Mouse (Mus musculus) forebrain, embryonic 15.5 days (tissue): ENCODE measurements at regions not wholly inside any gene's neighbourhood (a gene's known extent, or its start where the extent isn't known, plus 50 kb on each side); places are given as distances from the start of the nearest gene placed in this dataset.

Experiments
- ATAC-seq: fragments of 200-750 bp; cut with Nextera tagmentation; replicated peaks from 2 replicates; pipeline ENCODE4 v1.8.0; 2017; ENCODE audit warnings: mild to moderate bottlenecking, moderate TSS enrichment, moderate library complexity
- H3K27ac ChIP-seq: fragments of 300-500 bp; sonication (generic); replicated peaks from 2 replicates; pipeline ENCODE4 v1.5.1; 2015; ENCODE audit warnings: mild to moderate bottlenecking, inconsistent platforms
- H3K27me3 ChIP-seq: fragments of 300-500 bp; sonication (generic); 2 replicates; pipeline ENCODE4 v1.6.1; 2015; ENCODE audit warnings: inconsistent platforms
- H3K36me3 ChIP-seq: fragments of 300-500 bp; sonication (generic); 2 replicates; pipeline ENCODE4 v1.6.1; 2015; ENCODE audit warnings: mild to moderate bottlenecking, inconsistent platforms
- H3K4me1 ChIP-seq: fragments of 300-500 bp; sonication (generic); 2 replicates; pipeline ENCODE4 v1.6.1; 2015; ENCODE audit warnings: inconsistent platforms
- H3K4me2 ChIP-seq: fragments of 300-500 bp; sonication (generic); replicated peaks from 2 replicates; pipeline ENCODE4 v1.6.1; 2015; ENCODE audit warnings: mild to moderate bottlenecking, inconsistent platforms
- H3K4me3 ChIP-seq: fragments of 300-500 bp; sonication (generic); 2 replicates; pipeline ENCODE4 v1.5.1; 2015; ENCODE audit warnings: mild to moderate bottlenecking, inconsistent platforms
- H3K9ac ChIP-seq: fragments of 300-500 bp; sonication (generic); replicated peaks from 2 replicates; pipeline ENCODE4 v1.6.1; 2015; ENCODE audit warnings: mild to moderate bottlenecking, inconsistent platforms
- H3K9me3 ChIP-seq: fragments of 300-500 bp; sonication (generic); 2 replicates; pipeline ENCODE4 v1.6.1; 2016; ENCODE audit warnings: inconsistent platforms
- WGBS: fragments of 180-500 bp; shearing (Covaris S2); methylation state at CpG from one replicate; pipeline ENCODE4 v1.1.7; 2015; ENCODE audit warnings: mixed read lengths; 5-methylcytosine and 5-hydroxymethylcytosine counted together

DNA sequence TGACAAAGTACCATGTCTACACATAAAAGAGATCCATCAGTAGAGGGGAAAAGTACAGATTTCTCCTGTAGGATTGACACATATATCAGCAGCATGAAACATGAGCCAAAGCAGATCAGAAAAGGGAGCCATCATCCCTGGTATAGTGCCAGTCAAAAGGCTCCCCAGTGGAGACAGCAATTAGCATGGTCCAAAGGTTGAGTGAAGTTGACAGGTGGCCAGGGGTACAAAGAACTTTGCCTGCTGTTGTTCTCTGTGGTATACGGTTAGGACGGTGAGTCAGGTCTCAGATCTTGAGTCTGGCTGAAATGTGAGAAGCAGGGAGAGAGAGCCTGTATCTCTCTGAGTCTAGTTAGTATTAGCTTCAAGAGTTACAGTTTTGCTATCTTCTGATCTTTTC, 324.7 kb upstream of the Lcorl start:
- no peak overlapping the region for H3K9ac ChIP-seq
- no peaks in the 10 kb centered on the region for H3K4me1 ChIP-seq
- H3K27me3 ChIP-seq, result no peaks in the 10 kb centered on the region
- no peak overlapping the region for H3K4me3 ChIP-seq
- no peaks in the 10 kb centered on the region for H3K9me3 ChIP-seq
- 34% methylated on average over 2 of the region's 2 CpGs for WGBS
- H3K4me2 ChIP-seq, result no peak overlapping the region
- no peak overlapping the region for H3K27ac ChIP-seq
- no peaks in the 10 kb centered on the region for H3K36me3 ChIP-seq
- ATAC-seq, result peak; percentile 72

DNA sequence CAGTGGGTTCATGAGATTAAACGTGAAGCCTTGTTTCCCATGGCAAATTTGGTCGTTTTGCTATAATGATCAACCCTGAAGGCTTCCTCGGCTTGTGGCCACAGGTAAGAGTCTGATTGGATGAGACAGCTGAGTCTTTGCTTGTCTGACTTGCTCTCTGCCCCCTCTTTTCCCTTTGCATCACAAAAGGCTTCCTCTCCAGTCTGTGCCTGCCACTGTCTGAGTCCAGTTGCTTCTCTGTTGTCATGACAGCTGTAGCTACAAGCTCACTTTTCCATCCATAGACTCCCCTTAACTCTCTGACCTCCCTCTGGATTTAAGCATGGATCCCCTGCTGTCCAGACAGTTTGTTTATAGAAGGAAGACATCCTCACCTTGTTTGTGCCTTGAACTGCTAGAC, 314.9 kb upstream of the Lcorl start:
- 38% methylated on average over 3 of the region's 3 CpGs for WGBS
- Histone ChIP-seq H3K27ac (no peak overlapping the region), H3K9ac (no peak overlapping the region), H3K36me3 (no peaks in the 10 kb centered on the region), H3K27me3 (no peaks in the 10 kb centered on the region), H3K4me1 (no peaks in the 10 kb centered on the region), H3K4me3 (no peak overlapping the region), H3K9me3 (no peaks in the 10 kb centered on the region), H3K4me2 (no peak overlapping the region)
- no peak for ATAC-seq

DNA sequence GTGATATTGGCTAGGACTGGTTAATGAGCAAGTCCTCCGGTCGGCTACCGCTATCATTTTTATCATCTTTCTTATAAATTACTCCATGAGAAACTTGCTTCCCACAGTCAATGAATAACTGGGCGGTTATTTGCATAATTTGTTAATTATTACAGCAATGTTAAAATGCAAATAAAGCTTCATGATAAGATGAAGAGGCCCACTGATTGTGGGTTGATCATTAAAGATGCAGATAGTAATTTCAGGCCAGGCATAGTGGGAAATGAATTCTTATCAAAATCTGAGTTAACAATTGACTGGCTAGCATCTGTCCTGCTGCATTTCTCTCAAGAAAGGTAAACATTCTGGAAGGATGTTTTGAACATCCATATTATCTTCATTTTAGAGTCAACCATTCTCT, 303.4 kb upstream of the Lcorl start:
- Histone ChIP-seq H3K4me1 (no peaks in the 10 kb centered on the region), H3K27ac (no peak overlapping the region), H3K9me3 (no peaks in the 10 kb centered on the region), H3K36me3 (no peaks in the 10 kb centered on the region), H3K4me2 (no peak overlapping the region), H3K9ac (no peak overlapping the region), H3K27me3 (no peaks in the 10 kb centered on the region), H3K4me3 (no peak overlapping the region)
- WGBS, result 78% methylated on average over 4 of the region's 4 CpGs
- ATAC-seq, result no peak

DNA sequence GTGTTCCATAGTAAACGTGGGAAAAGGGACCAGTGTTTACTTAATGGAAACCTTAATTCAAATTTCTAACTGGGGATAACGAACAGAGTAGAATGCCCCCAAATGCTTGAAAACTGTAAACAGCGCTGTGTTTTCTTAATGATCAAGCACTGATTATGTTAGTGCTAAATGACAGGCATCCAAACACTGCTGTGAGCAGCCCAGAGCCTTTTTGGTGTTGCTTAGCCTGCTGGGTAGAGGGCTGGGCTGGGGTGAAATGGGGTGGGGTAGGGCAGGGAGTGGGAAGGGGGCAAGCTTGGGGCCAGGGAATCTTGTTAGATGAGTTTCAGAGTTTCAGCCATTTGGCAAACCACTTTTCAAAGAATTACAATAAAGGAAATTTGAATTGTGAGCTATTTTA, 294.6 kb upstream of the Lcorl start:
- Histone ChIP-seq H3K27ac (no peak overlapping the region), H3K9me3 (no peaks in the 10 kb centered on the region), H3K4me2 (no peak overlapping the region), H3K9ac (no peak overlapping the region), H3K36me3 (no peaks in the 10 kb centered on the region), H3K27me3 (0 out of 2 replicates have a peak, but pooled peaks cover 3% of the 10 kb centered on the region), H3K4me1 (peaks cover 23% of the 10 kb centered on the region), H3K4me3 (no peak overlapping the region)
- ATAC-seq, result peak; percentile 88
- 7% methylated on average over 3 of the region's 3 CpGs for WGBS

DNA sequence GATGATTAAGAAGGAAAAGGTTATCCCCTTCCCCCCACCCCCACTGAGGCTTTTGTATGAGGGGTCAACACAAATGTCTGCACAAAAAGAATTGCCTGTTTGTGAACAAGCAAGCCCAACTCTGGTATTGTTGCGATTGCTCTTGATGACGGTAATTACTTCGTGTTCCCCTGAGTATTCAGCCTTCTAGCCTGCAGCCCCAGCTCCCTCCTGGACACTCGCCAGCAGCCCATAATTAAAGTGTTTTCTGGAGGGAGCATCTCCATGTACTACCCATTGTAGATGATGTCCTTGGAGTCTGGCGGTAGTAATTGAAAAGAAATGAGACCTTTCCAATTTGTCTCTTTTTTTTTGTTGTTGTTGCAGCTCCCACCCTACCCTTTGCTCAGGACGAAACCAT, 293.4 kb upstream of the Lcorl start:
- Histone ChIP-seq H3K4me1 (peaks cover 23% of the 10 kb centered on the region), H3K4me3 (no peak overlapping the region), H3K27me3 (0 out of 2 replicates have a peak, but pooled peaks cover 3% of the 10 kb centered on the region), H3K4me2 (0 out of 2 replicates have a peak overlapping the region, but pooled peaks have one; percentile 2), H3K36me3 (no peaks in the 10 kb centered on the region), H3K27ac (peak overlapping the region; percentile 20; the same call in 1 of the 2 replicates), H3K9ac (no peak overlapping the region), H3K9me3 (no peaks in the 10 kb centered on the region)
- 5% methylated on average over 6 of the region's 6 CpGs for WGBS
- peak; percentile 64 for ATAC-seq

DNA sequence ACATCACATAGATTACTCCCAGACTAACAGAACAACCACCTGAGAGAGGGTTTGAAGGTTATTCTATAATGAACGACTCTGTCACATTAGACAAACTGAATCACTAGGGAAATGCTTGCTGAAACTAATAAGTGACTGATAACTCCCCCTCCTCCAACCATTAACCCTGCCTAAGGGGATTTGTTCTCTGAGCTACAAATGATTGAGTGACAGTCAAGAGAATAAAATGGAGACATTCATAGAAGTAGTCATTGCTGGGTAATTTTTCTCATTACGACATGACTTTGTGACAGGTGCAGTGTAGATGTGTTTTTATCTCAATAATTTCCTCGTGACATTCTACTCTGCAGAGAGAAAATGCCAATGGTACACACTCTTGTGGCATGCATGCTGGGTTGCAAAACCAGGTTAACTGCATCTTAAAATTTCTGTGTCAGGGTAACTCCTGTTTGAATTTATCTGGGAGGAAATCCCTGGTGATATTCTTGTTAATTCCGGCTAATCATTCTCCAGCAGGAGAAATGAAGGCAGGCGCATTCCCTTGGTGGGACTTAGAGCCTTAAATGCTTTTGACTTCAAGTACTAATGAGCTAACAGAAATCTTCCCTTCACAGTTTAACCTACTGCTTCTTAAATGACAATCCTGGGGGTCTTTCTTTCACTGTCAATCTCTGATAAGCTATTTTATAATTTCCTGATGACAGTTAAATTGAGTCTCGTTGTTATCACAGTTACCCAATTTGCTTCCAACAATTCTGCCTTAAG, 292.6 kb upstream of the Lcorl start:
- Histone ChIP-seq H3K4me1 (peaks cover 23% of the 10 kb centered on the region), H3K4me2 (no peak overlapping the region), H3K36me3 (no peaks in the 10 kb centered on the region), H3K9ac (no peak overlapping the region), H3K4me3 (no peak overlapping the region), H3K27ac (0 out of 2 replicates have a peak overlapping the region, but pooled peaks have one; percentile 20), H3K27me3 (0 out of 2 replicates have a peak, but pooled peaks cover 3% of the 10 kb centered on the region), H3K9me3 (no peaks in the 10 kb centered on the region)
- peak; percentile 47; the same call in 1 of the 2 replicates for ATAC-seq
- WGBS, result 26% methylated on average over 6 of the region's 6 CpGs

DNA sequence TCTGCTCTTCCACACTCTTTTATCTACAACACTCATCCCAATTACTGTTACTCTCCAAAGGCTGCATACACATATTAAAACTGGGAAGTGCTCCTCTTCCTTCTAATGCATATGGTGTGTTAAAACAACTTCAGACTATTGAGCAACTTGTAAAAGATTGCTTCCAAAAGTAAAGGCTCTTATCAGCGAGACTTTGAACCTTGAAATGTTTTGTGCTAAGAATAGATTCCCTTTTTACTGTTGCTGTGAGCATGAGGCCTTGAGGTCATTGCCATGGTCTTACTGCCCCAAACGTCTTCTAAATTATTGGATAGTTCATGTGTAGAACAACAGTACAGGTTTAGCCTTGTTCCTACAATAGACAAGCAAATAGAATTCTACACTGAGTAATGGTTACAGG, 281.6 kb upstream of the Lcorl start:
- Histone ChIP-seq H3K4me1 (peaks cover 3% of the 10 kb centered on the region; the same call in 1 of the 2 replicates), H3K9me3 (no peaks in the 10 kb centered on the region), H3K9ac (no peak overlapping the region), H3K27ac (no peak overlapping the region), H3K36me3 (no peaks in the 10 kb centered on the region), H3K27me3 (no peaks in the 10 kb centered on the region), H3K4me2 (no peak overlapping the region), H3K4me3 (no peak overlapping the region)
- ATAC-seq, result no peak
- 75% methylated on average over 2 of the region's 2 CpGs for WGBS

DNA sequence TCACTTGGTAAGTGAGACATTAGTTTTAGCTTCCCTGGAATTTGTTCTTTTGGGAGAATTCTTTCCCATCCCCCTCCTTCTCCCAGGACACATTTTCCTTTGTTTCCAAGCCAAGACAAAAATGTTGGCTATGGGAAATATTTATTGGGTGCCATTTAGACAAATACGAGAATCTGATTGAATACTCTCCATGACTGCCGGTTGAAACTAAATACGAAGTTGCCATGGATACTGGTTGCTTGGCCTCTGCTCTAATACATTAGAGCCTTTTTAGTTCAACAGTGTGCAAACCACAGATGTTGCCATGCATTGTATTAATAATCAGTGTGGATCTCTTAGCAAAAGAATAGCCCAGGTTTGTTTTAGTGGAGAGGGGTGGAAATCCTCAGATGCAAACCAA, 280.3 kb upstream of the Lcorl start:
- Histone ChIP-seq H3K4me2 (no peak overlapping the region), H3K9ac (no peak overlapping the region), H3K27me3 (no peaks in the 10 kb centered on the region), H3K9me3 (no peaks in the 10 kb centered on the region), H3K27ac (no peak overlapping the region), H3K4me3 (no peak overlapping the region), H3K36me3 (no peaks in the 10 kb centered on the region), H3K4me1 (peaks cover 3% of the 10 kb centered on the region; the same call in 1 of the 2 replicates)
- WGBS, result 31% methylated on average over 3 of the region's 3 CpGs
- ATAC-seq, result 0 out of 2 replicates have a peak, but pooled peaks have one; percentile 46

DNA sequence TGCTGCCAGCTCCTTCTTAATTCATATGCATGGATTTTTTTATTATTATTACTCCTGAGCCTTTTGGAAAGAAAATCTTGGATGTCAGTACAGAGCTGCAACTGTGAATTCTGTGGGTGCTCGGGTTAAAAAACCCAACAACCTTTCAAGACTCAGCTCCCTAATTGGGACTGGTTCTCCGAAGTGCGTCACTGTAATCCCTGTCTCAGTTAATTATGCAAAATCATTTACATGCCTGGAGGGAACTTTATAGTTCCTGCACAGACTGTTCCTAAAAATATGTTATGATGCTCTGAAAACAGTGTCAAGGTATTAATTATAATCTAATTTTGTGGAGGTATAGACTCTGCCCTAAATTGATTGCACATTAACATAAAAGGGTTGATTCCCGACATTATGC, 250.6 kb upstream of the Lcorl start:
- Histone ChIP-seq H3K27ac (no peak overlapping the region), H3K4me2 (no peak overlapping the region), H3K4me1 (no peaks in the 10 kb centered on the region), H3K27me3 (no peaks in the 10 kb centered on the region), H3K4me3 (no peak overlapping the region), H3K9ac (no peak overlapping the region), H3K36me3 (no peaks in the 10 kb centered on the region), H3K9me3 (no peaks in the 10 kb centered on the region)
- ATAC-seq, result no peak
- 43% methylated on average over 4 of the region's 4 CpGs for WGBS

DNA sequence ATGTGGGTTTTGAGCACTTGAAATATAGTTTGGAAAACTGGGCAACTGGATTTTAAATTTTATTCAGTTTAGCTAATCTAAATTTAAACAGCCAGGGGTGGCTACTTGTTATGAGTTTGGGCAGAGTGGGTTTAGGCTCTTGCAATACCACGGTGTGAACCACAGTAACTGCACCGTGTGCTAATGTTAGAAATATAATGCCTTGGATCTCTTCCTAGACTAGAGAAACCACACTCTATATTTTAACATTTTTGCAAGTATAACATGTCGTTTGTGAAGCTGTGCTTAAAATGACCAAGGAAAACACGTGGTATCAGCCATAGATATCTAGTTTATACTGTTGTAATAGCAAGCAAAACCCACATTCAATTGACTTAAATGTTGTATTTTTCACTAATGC, 245.9 kb upstream of the Lcorl start:
- H3K9me3 ChIP-seq, result no peaks in the 10 kb centered on the region
- H3K27me3 ChIP-seq, result no peaks in the 10 kb centered on the region
- WGBS, result 77% methylated on average over 4 of the region's 4 CpGs
- no peaks in the 10 kb centered on the region for H3K36me3 ChIP-seq
- no peak overlapping the region for H3K9ac ChIP-seq
- no peak for ATAC-seq
- H3K4me3 ChIP-seq, result no peak overlapping the region
- H3K4me1 ChIP-seq, result no peaks in the 10 kb centered on the region
- no peak overlapping the region for H3K4me2 ChIP-seq
- H3K27ac ChIP-seq, result no peak overlapping the region

DNA sequence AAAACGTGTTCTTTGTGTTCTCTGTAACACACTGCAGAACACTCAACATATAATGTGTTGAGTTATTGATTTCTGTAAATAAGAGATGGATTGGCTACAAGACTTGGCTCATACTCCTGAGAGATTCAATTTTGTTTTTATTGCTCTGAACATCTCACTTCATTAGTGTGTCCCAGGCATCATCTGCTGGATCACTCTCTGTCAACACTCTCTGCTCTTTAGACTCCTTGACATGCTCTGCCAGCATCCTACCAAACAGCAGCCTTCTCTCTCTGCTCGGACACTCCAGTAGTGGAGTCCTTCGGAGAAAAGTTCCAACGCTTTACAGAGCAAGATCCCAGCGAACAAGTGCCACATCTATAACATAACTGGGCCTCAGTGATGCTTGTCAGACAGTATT, 235.1 kb upstream of the Lcorl start:
- Histone ChIP-seq H3K9me3 (no peaks in the 10 kb centered on the region), H3K4me1 (no peaks in the 10 kb centered on the region), H3K4me2 (no peak overlapping the region), H3K27ac (no peak overlapping the region), H3K9ac (no peak overlapping the region), H3K36me3 (no peaks in the 10 kb centered on the region), H3K27me3 (no peaks in the 10 kb centered on the region), H3K4me3 (no peak overlapping the region)
- no peak for ATAC-seq
- 87% methylated on average over 5 of the region's 5 CpGs for WGBS

DNA sequence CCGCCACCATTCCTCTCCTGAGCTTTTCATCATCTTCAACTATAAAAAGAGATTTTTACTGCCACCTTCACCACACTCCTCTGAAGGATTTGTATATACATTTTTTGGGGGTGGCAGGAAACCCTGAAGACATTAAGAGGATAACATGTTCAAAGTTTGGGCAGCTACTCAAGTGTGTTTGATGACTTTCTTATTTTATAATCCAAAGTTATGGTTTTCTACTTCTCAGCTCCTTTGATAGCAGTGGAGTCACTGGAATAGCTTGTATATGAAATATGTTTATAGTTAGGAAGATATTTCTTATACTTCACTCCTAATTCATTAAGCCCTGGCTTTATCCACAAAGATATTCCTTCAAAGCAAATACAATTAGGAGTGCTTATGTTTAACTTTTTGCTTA, 229.5 kb upstream of the Lcorl start:
- Histone ChIP-seq H3K4me1 (no peaks in the 10 kb centered on the region), H3K9ac (no peak overlapping the region), H3K4me3 (no peak overlapping the region), H3K9me3 (no peaks in the 10 kb centered on the region), H3K27ac (no peak overlapping the region), H3K4me2 (no peak overlapping the region), H3K36me3 (no peaks in the 10 kb centered on the region), H3K27me3 (no peaks in the 10 kb centered on the region)
- ATAC-seq, result no peak
- 100% methylated on average over 1 of the region's 1 CpGs for WGBS

DNA sequence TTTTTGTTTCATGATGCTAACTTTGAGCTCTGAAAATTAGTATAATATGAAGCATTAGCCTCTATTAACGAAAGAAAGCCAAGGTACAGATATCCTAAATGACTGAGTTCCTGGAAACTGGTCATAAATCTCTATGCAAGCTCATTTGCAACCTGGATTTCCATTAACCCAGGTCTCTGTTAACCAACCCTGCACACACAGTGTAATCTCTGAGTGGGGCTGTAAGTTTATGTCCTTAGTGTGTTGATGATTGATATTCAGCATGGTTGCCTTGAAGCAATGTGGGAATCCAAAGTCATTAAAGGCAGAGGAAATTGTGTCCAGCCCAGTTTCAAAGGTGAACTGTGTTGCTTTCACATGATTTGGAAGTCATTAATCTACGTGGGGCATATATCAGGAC, 225.9 kb upstream of the Lcorl start:
- Histone ChIP-seq H3K4me1 (no peaks in the 10 kb centered on the region), H3K9me3 (no peaks in the 10 kb centered on the region), H3K36me3 (no peaks in the 10 kb centered on the region), H3K27me3 (no peaks in the 10 kb centered on the region), H3K4me2 (no peak overlapping the region), H3K27ac (no peak overlapping the region), H3K9ac (no peak overlapping the region), H3K4me3 (no peak overlapping the region)
- WGBS, result 87% methylated on average over 2 of the region's 2 CpGs
- no peak for ATAC-seq
